Mouse (Mus musculus) cerebellum, postnatal 4 days (tissue): ENCODE data around the gene Rras.

Source experiments
- DNase-seq, 2 experiments: peaks; one replicate each; pipeline ENCODE4 v3.0.0; 2022; ENCODE audit warnings: low spot score in 2 of 2, mixed read lengths in 1 of 2

Gene Rras

GRCm38 (mm10) chr7:45017242-45018061 is at the start of gene Rras:
TSS of gene Rras (plus strand) at chr7:45017961.
- peak in 1 of 2 experiments; percentile 63 for DNase-seq

GRCm38 (mm10) chr7:44970231-44970691 is 47.5 kb upstream of the Rras start:
- DNase-seq = peak; percentile 76 to 87

GRCm38 (mm10) chr7:44971142-44971541 is 46.6 kb upstream of the Rras start:
- DNase-seq = no peak

GRCm38 (mm10) chr7:44973415-44974130 is 44.2 kb upstream of the Rras start:
- peak in 1 of 2 experiments; percentile 19 for DNase-seq

- DNase-seq = peak; percentile 75 to 82
Observed at GRCm38 (mm10) chr7:44974383-44975116, 43.2 kb upstream of the Rras start, which contains the start of gene Cpt1c. TSS of gene Cpt1c (minus strand) at chr7:44974851.

- peak in 1 of 2 experiments; percentile 19 for DNase-seq
Observed at GRCm38 (mm10) chr7:44975117-44975419, 42.7 kb upstream of the Rras start.

- DNase-seq = no peak
Observed at GRCm38 (mm10) chr7:44978300-44978699, 39.5 kb upstream of the Rras start.

- DNase-seq = no peak
Observed at GRCm38 (mm10) chr7:44981539-44981938, 36.2 kb upstream of the Rras start.

- DNase-seq = peak; percentile 70 to 87
Observed at GRCm38 (mm10) chr7:44983085-44983484, 34.7 kb upstream of the Rras start.

GRCm38 (mm10) chr7:44983944-44984832 is 33.6 kb upstream of the Rras start:
- no peak for DNase-seq

- DNase-seq = no peak
Observed at GRCm38 (mm10) chr7:44984833-44985164, 33.0 kb upstream of the Rras start.

GRCm38 (mm10) chr7:44985595-44986191 is 32.1 kb upstream of the Rras start:
- DNase-seq = peak; percentile 55 to 74

GRCm38 (mm10) chr7:44986192-44986878 is 31.4 kb upstream of the Rras start, which contains the start of gene Prmt1:
TSS of gene Prmt1 (minus strand) at chr7:44986568.
- peak; percentile 88 to 97 for DNase-seq

GRCm38 (mm10) chr7:44986879-44987718 is 30.7 kb upstream of the Rras start:
- DNase-seq = no peak

- no peak for DNase-seq
Observed at GRCm38 (mm10) chr7:44996672-44997071, 21.1 kb upstream of the Rras start.

- peak; percentile 85 to 92 for DNase-seq
Observed at GRCm38 (mm10) chr7:44997231-44997939, 20.4 kb upstream of the Rras start, which contains the start of gene Irf3. TSS of gene Irf3 (plus strand) at chr7:44997648.

GRCm38 (mm10) chr7:44997940-44998428 is 19.8 kb upstream of the Rras start:
- DNase-seq = no peak

- DNase-seq = peak in 1 of 2 experiments; percentile 52
Observed at GRCm38 (mm10) chr7:44998501-44998955, 19.2 kb upstream of the Rras start, which contains the start of gene Bcl2l12. TSS of gene Bcl2l12 (minus strand) at chr7:44998712.
